Mouse (Mus musculus) neural tube, embryonic 10.5 days (tissue): ENCODE measurements around the gene Gmds.

Experiments used
- DNase-seq: peaks from one replicate; pipeline ENCODE4 v3.0.0-alpha.2; 2017; ENCODE audit warnings: low spot score; ENCODE audit errors: extremely low spot score

The Gmds gene

DNA sequence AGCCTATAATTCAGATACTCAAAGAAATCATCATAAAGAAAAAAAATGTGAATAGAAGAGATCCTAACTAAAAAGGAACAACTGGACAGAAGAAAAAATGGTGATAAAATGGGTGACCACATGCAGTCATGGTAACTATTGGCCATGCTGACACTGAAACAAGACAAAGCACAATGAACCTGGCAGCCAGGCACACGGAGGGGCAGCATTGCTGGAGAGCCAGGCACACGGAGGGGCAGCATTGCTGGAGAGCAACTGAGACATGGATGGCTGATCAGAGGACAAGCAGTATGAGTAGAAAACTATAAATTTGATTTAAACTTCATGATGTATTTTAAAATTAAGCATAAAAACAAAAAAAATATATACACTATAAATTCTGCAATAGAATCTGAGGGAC is 173.0 kb downstream of the Gmds start:
- no peak for DNase-seq

DNA sequence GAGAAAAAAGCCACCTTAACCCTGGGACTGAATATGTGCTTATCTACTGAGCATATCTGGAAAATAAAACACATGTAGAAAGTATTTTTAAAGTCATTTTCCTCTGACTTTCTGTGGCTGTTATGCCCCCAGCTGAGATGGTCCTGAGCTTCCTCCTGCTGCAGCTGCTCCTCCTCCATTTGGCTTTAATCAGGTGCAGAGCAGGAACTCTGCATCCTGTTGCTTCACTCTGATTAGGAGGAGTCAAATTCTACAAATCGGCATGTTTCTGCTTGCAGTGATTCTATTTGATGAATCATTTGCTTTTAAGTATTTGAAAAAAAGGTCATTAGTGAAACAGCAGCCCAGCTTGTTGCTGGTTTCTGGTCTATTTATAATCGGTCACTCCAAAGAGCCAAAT is 177.0 kb downstream of the Gmds start:
- no peak for DNase-seq

DNA sequence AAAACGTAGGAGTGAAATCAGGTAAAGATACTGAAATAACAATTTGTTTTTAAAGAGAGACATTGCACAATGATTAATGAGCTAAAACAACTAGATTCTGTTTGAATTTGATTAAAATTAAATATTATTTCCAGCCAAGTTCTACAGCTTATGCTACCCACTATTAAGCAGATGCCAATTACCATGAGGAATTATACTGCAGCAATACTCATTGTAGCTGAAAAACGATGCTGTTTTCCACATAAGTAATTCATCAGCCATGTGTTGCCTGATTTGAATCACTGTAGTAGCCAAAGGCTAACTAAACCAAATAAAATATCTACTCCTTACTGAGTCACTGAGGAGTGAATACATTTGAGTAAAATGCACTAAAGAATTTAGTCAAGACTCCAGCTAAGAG is 180.3 kb downstream of the Gmds start:
- DNase-seq, result no peak

GRCm38 (mm10) chr13:32145916-32146315 is 192.6 kb downstream of the Gmds start:
- no peak for DNase-seq

GRCm38 (mm10) chr13:32145179-32145578 is 193.4 kb downstream of the Gmds start:
- no peak for DNase-seq

GRCm38 (mm10) chr13:32143651-32144050 is 194.9 kb downstream of the Gmds start:
- DNase-seq, result no peak

- no peak for DNase-seq
These were observed 203.8 kb downstream of the Gmds start for GRCm38 (mm10) chr13:32134663-32135273.

- DNase-seq, result no peak
These were observed 208.6 kb downstream of the Gmds start for GRCm38 (mm10) chr13:32129970-32130369.

DNA sequence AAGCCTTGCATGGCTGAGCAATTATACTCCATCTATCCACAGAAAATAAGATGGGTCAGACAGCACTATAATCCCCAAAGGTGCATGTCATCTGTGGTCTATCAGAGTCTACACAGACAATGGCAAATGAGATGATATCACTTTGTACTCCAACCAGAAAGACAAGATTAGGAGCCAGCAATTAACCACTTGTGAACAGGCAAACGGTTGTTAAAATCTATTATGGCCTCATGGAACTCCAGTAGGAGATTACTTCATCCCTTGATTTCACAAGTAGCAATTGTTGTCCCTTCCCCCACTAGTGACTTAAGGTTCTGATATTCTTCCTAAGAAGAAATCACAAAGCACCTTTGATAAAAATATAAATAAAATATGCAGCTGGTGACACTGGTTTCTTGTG is 220.2 kb downstream of the Gmds start:
- no peak for DNase-seq

DNA sequence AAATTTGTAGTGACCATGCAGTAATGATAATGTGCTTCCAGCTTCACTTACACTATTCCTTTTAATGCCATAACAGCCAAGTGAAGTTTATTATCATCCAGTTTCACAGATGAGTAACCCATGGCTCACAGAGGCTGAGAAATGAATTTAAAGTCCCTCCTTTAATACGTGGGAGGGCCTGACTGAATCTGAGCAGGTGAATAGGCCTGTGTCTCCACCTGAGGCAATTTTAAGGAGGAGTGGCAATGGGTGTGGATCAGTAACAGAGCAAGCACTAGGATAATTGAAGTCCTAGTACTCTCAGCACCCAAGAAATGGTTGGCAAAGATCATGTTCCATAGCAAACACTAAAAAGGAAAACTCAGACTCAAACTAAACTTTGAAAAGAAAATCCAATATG is 223.1 kb downstream of the Gmds start:
- no peak for DNase-seq

- DNase-seq, result no peak
These were observed 224.7 kb downstream of the Gmds start for GRCm38 (mm10) chr13:32113875-32114274.

DNA sequence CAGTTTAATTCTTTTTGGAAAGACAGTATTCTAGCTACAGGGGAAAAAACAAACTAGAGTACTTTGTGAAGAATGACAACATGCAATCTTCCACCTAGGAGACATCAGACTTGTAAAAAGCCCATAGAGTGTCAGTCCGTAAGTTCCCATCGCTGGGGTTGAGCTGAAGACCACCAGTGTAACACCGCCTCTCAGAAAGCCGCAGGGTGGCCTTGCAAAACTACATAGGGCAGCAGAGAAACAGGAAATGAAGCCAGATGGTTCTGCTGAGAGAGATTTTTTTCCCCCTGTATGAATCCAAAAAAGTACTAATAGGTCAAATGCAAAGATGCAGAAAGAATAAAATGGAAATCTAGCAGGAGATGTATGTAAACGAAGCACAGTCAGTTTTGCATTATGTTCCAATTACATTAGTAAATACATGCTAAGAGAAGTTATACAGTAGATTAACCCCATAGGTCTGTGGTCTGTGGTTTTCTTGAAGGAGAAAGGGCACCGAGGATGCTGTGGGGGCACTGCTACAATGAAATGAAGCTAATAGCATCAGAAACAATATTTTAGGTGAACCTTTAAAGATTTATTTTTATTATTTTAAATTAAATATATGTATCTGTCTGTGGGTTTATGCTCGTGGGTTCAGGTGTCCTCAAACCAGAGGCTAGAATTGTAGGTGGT is 250.1 kb downstream of the Gmds start:
- DNase-seq, result no peak

- DNase-seq, result peak; percentile 37
These were observed 257.9 kb downstream of the Gmds start for GRCm38 (mm10) chr13:32080520-32081249.

- DNase-seq, result no peak
These were observed 264.9 kb downstream of the Gmds start for GRCm38 (mm10) chr13:32073630-32074029.

DNA sequence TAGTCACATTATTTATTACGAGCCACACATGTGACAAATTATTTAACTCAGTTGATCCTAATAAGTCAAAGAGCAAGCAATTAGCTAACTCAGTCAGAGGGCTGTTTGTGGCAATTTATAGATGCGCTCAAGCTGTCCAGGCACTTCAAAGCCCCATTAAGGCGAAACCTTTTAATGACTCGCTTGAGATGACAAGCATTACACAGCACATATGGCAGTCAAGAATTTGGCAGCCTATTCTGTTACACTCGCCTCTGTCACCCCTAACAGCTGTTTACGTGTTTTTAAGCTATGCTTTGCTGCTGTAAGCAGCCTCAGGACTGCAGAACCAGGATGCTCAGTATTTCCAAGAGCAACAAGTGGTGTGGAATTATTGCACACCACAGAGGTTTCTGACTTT is 283.2 kb downstream of the Gmds start:
- DNase-seq, result no peak

- no peak for DNase-seq
These were observed 285.0 kb downstream of the Gmds start for GRCm38 (mm10) chr13:32053587-32053986.

DNA sequence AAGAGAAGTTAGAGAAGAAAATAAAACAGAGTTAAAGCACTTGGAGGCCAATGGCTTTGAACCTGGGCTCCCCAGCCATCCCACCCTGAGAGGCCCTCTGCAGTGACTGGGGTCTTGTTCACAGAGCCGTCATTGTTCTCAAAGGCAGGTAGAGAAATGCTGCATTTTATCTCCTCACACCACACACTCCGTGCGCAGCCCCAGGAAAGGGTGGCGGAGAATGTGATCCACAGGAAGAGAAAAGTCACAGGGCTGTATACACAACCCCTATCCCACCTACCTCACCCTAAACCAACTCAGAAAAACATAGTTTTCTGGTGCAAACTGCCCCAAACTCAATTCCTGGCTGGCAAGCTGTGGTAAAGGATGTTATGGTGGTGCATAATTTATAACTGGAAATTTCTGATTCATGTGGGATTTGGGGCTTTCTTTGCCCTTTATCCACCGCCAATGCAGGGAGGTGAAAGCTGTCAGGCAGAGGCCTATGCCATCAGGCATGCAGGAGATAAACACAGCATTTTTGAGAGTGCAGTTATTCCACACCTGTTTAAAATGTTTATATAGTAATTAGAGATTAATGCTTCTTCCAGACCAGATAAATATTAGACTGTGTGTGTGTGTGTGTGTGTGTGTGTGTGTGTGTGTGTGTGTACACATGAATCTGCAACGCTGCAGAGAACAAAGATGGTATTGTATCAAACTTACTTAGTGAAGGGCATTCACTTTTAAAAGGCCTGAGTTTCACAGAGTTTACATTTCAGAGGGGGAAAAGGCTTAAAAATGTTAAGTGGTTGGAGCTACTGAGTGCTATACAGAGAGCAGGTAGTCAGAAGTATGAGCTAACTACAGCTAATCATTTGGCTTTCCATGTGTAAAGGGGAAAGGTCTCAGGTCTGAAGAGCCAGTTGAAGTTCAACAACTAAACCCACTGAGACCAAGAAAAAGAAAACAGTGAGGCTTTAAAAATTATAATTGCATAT is 290.3 kb downstream of the Gmds start:
- DNase-seq, result no peak

DNA sequence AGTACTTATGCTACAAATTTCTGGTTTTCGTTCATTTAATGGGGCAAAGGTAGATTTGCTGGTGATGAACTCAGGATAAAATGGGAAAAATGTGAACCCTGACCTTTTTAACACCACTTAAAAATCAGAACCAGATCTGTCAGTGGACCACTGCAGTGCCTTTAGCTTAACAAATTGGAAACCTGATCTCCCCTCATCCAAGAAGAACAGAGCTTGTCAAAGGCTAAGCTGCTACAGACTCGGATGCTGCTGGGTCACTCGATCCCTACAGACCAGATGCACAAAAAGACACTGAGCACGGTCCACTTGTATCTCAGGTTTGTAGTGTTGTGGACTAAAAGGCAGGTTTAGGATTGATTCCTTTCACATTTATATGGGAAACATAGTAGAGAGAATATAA is 291.6 kb downstream of the Gmds start:
- DNase-seq, result no peak

- DNase-seq, result no peak
These were observed 295.8 kb downstream of the Gmds start for GRCm38 (mm10) chr13:32042748-32043147.

GRCm38 (mm10) chr13:32040822-32041221 is 297.7 kb downstream of the Gmds start:
- no peak for DNase-seq

GRCm38 (mm10) chr13:32036902-32037301 is 301.6 kb downstream of the Gmds start:
- DNase-seq, result no peak
